Mouse (Mus musculus): Measurements from ENCODE around the gene Vwa3b.

DNA sequence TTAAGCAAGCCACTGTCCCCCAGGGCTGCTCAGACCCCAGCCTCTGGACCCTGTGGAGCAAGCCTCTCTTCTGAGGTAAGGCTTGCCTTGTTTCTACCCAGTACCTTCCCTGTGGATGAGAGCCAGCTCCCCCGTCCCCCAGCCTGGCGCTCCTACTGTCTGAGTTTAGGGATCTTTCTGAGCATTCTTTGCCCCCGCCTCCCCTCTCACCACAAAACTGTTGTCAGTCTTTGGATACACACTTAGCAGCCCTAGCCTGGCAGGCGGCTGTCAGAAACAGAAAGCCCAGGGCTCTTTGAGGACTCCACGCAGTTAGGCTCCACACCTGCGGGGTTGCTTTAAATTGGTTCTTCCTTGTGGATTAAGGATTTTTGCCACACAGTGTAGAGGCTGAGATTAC lies 160.7 kb downstream of the Vwa3b start:
- TF ChIP-seq CTCF (conservative IDR thresholded peaks at IDR 0.05; ENCODE audit: insufficient read depth, insufficient read length, low read depth, low read length) (no peak), POLR2A (IDR thresholded peaks at IDR 0.05; ENCODE audit: low read depth, low read length) (no peak)

All from kidney, adult 2 months (tissue).